Mouse (Mus musculus): Measurements from ENCODE around the gene Hsf5.

GRCm38 (mm10) chr11:87666256-87667035, 49.5 kb downstream of the Hsf5 start:
- TF ChIP-seq CTCF (IDR thresholded peaks at IDR 0.05; ENCODE audit: low read depth, low read length), result no peak
- TF ChIP-seq POLR2A (IDR thresholded peaks at IDR 0.05; ENCODE audit: extremely low read depth, insufficient read depth, low read length), result no peak

All from liver, adult 2 months (tissue).